Mouse (Mus musculus): Measurements from ENCODE around the gene Ptgdr.
"Not testable (repeated sequence)": the region's sequence is repeated elsewhere in the genome, so short reads cannot be mapped to it uniquely, and the experiment has no call there.

Ptgdr gene

DNA sequence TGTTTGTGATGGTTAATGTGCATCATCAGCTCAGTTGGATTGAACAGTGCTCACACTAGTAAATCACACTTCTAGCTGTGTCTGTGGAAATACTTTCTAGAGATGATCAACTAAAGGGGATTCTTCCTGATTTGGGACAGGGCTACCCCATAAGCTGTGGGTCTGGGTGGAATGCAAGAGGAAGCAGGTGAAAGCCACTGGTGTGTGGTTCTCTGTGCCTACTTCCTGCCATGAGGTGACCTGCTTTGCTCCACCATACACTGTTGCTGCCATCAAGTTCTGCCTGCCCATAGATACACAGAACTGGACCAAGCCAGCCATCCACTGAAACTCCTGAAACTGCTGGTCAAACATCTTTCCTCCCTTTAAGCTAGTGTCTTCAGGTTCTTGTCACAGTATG is 46.0 kb downstream of the Ptgdr start:
- not testable (repeated sequence) for DNase-seq (ENCODE audit: low spot score)
